Mouse (Mus musculus) left cerebral cortex, postnatal 4 days (tissue): ENCODE results near the gene Sod2. TPM values are rescaled to one million over a fixed set of nuclear protein-coding genes. Genes with fewer than 3 reads are reported as not detected.
"Not testable (repeated sequence)": the region's sequence is repeated elsewhere in the genome, so short reads cannot be mapped to it uniquely, and the experiment has no call there.

Experiments
- DNase-seq: peaks from one replicate; pipeline ENCODE4 v3.0.0-alpha.2; 2022
- intact Hi-C: fragments of 180-260 bp; cut with DNase I; formaldehyde crosslinking; loops from one replicate; pipeline ENCODE4 v1.15.1; 2025
- total RNA-seq, 2 experiments: library from RNA; stranded (reverse); gene quantifications; 2 replicates each; pipeline ENCODE4 v1.2.3; 2021

The Sod2 gene
- 100 to 1,000 TPM; 158 TPM for total RNA-seq

DNA sequence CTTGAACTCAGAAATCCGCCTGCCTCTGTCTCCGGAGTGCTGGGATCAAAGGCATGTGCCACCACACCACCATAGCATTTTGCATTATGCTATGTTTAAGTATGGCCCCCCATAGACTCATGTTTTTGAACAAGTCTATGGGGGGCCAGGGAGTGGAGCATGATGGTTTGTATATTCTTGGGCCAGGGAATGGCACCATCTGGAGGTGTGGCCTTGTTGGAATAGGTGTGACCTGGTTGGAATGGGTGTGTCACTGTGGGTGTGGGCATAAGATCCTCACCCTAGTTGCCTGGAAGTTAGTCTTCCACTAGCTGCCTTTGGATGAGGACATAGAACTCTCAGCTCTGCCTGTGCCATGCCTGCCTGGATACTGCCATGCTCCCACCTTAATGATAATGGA is at the start of gene Sod2:
TSS of gene Sod2 (plus strand) at position 301 of the 400 bp plus-strand sequence.
- intact Hi-C loops, DNase-seq: not testable (repeated sequence)

GRCm38 (mm10) chr17:12959377-12959776 is 47.3 kb upstream of the Sod2 start:
- intact Hi-C loops, DNase-seq: not testable (repeated sequence)

DNA sequence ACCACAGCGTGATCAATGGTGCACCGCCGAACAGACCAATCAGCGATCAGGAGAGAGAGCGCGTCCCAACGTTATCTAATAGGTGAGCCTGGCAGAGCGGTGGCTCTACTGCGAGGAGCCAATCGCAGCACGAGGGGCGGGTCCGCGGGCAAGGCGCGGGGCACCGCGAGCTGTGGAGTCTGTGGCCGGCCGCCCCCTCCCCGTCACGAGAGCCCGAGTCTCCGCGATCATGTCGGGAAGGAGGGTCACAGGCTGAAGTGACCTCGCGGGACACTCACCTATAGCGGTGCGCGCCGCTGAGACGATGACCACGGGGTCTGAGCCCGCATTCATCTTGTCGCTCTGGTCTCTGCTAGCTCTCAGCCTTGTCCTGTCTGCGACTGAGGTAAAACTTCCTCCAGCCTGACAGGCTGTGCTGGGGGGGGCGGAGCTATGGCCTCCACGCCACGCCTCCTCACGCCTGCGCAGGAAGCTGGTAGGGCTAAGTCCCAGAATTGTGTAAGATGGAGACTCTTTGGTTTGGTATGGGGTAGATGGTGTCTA is 46.2 kb upstream of the Sod2 start, which contains the start of gene Acat2:
TSS of gene Acat2 (minus strand) at position 417 of the 543 bp plus-strand sequence.
- intact Hi-C loops, result no loop called here

GRCm38 (mm10) chr17:12963476-12963875 is 43.2 kb upstream of the Sod2 start:
- no peak for DNase-seq
- intact Hi-C loops, result no loop called here

More for the DNA sequence above, 46.2 kb upstream of the Sod2 start, which contains the start of gene Acat2:
- peak; percentile 95 for DNase-seq

DNA sequence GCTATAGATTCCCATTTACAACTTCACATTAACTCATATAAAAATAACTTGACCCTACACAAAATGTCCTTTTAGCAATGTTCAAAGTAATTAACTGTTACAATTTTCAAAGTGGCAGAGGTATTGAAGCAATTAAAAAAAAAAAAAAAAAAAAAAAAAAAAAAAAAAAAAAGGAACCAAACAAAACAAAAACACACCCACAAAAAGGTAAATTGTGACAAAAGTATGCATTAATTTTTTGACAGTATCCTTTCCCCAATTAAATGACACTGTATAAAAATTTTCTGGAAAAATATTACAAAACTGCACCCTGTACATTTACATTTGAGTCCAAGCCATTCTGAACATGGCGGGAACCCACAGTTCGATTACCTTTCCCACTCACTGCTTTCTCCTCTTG is 39.5 kb upstream of the Sod2 start:
- intact Hi-C loops, result no loop called here
- DNase-seq, result no peak

DNA sequence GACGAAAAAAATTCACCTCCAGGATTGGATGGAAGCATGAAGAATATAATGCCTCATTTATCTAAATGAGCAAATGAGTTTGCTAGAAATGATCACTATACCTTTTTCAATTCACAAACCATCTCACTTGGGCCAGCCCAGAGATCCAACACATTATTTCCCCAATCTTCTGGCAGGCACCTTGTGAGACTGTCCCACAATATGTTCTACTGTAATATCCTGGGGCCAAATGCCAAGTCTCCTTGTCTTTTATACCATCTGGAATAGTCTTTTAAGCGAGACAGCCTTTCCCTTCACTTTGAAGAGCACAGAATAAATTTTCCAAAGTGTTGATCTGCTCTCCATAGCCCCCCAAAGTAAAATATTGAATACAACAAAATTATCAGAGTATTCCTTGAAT is 32.8 kb upstream of the Sod2 start:
- intact Hi-C loops, result no loop called here
- DNase-seq, result no peak

DNA sequence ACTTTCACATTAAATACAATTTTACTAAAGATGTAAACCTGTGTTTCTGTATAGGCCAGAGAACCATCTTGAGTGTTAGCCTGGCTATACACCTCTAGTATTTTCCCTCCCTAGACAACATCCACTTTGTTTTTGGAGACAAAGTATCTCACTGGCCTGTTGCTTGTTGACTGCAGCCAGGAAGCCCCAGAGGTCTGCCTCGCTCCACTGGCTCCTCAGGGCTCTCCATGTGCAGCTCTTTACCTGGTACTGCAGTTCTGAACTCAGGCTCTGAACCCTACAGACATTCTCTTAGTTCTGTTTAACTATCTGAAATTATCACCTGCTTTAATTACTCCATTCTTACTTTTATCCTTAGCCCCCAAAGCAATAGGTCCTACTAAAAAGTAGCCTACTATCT is 28.1 kb upstream of the Sod2 start:
- intact Hi-C loops, result no loop called here
- no peak for DNase-seq

GRCm38 (mm10) chr17:12983988-12984387 is 22.7 kb upstream of the Sod2 start:
- intact Hi-C loops, result no loop called here
- DNase-seq, result no peak

DNA sequence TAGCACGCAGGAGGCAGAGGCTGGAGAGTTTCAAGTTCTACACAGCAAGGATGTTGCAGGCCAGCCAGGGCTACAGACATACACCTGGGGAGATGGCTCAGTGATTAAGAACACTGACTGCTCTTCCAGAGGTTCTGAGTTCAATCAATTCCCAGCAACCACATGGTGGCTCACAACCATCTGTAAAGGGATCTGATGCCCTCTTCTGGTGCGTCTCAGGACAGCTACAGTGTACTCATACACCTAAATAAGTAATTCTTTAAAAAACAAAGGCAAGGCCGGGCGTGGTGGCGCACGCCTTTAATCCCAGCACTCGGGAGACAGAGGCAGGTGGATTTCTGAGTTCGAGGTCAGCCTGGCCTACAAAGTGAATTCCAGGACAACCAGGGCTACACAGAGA is 18.6 kb upstream of the Sod2 start:
- intact Hi-C loops, DNase-seq: not testable (repeated sequence)

- intact Hi-C loops, result no loop called here
- no peak for DNase-seq
Measured at GRCm38 (mm10) chr17:12990567-12991145, 16.0 kb upstream of the Sod2 start.

DNA sequence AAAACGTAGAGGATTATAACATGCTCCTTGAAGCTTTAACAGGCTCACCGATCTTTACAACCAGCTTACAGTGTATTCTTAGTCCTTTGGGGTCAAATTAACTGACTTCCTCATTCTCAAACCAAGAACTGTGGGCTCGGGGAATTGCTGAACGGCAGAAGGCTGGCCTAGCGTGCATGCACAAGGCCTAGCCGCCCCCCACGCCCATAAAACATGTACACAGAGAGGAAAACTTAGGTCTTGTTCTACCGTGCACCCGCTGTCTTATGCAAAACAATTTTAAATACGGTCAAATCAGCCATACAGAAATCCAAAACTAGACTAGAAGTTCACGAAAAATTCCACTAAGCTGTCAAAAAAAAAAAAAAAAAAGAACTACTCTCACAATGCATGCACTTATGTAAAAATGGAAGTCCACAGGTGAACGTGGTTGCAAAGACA is 15.4 kb upstream of the Sod2 start:
- DNase-seq, result no peak
- intact Hi-C loops, result no loop called here

- DNase-seq, result peak; percentile 89
- intact Hi-C loops, result no loop called here
Measured at GRCm38 (mm10) chr17:12991635-12992358, 14.8 kb upstream of the Sod2 start.

DNA sequence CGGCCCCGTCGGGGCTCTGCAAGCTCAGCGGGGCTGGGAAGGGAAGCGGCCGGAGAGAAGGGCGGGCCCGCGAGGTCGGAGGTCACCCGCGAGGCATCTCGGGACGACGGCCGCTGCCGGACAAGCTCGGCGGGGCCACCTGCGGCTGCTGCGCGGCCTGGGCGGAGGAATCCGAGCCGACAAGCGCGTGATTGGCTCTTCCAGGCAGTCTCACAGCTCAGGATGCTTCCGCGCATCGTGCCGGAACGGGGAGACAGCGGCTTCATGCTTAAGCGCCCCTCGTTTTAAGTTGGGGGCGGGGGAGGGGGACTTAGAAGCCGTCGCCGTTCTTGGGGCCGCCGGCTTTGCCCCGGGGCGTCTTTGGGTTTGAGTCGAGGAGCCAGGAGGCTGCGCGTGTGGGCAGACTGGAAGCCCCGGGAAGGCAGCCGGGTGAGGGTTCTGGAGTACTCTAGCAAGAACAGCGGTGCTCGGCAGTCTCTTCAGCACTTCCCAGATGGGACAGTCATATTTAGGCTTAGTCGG is 14.1 kb upstream of the Sod2 start:
- intact Hi-C loops, result no loop called here
- DNase-seq, result peak; percentile 98

- DNase-seq, result no peak
- intact Hi-C loops, result no loop called here
Measured at GRCm38 (mm10) chr17:12994069-12994468, 12.6 kb upstream of the Sod2 start, which contains the start of gene Wtap. Gene Wtap, minus strand, starts transcription at chr17:12994169.

DNA sequence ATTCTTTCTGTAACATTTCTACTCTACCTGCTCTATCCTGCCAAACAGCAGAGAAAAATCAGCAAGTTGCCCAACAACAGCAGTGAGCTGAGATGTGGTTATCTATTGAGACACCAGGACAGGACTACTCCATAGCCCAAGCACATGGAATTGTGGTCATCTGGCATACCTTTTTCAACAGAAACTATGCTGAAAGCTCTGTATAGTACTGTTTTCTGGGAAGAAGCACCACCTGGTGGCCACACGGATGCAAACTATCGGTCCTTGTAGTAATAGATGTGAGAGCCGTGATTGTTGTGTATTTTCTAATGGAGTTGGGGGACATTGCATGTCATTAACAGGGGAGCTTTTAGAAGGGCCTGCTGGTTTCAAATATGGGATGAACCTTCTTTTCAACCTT is 10.3 kb upstream of the Sod2 start:
- intact Hi-C loops, result loop anchor here (5.0 kb wide), 1 partner anchor 199 kb away; no protein-coding TSS in a partner anchor
- peak; percentile 53 for DNase-seq

GRCm38 (mm10) chr17:12997890-12998289 is 8.8 kb upstream of the Sod2 start:
- intact Hi-C loops, result loop anchor here (5.0 kb wide), 1 partner anchor 201 kb away; no protein-coding TSS in a partner anchor
- DNase-seq, result no peak

DNA sequence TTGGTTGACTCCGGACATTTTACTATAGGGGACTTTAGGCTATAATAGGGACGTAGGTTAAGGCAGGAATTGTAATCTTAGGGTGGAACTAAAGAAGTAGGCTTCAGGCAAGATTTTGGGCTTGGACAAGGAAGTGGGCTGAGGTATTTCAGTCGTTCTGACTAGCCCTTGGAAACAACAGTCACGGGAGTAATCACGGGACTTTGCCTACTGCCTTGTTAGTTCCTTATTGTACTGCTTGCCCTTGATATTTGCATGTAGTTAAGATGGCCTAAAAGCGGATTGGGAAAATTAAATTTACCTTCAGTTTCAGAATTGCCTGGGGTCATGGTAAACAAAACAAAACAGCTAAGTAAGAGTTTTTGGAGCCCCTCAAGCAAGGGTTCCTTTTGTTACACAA is 7.6 kb upstream of the Sod2 start:
- intact Hi-C loops, result loop anchor here (5.0 kb wide), 1 partner anchor 202 kb away; no protein-coding TSS in a partner anchor
- no peak for DNase-seq

DNA sequence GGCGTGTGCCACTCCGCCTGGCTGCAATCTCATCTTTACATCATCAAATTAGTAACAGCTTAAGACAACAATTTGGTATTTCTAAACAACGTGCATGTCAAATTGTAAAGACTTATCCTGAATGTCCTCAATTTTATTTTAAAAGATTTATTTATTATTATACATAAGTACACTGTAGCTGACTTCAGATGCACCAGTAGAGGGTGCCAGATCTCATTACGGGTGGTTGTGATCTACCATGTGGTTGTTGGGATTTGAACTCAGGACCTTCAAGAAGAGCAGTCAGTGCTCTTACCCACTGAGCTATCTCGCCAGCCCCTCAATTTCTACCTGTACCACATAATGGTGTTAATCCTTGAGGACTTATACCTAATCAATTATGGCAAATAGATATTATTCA is 4.4 kb upstream of the Sod2 start:
- intact Hi-C loops, result not testable (repeated sequence)

GRCm38 (mm10) chr17:13004436-13004835 is 2.2 kb upstream of the Sod2 start:
- intact Hi-C loops, DNase-seq: not testable (repeated sequence)

More for the DNA sequence above, 4.4 kb upstream of the Sod2 start:
- DNase-seq, result not testable (repeated sequence)

DNA sequence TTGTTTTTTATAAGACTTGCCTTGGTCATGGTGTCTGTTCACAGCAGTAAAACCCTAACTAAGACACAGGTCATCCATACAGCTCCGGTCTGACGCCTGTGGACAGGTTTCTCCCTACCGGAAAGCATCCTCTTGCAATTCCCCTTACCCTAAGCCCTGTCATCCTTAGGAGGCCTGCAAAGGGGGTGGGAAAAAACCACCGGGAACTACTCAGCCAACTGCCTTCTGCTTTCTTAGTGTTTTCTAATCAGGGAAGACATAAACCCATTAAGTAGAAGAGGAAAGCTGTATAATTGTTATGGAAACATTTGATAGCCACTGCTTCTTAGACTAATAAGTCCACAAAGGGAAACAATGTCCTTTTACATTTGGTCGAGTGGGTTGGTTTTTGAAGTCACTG is 338 bp downstream of the Sod2 start:
- intact Hi-C loops, result no loop called here
- DNase-seq, result no peak

GRCm38 (mm10) chr17:13007730-13008425 is 1.2 kb downstream of the Sod2 start:
- peak; percentile 99 for DNase-seq
- intact Hi-C loops, result no loop called here
